Mouse (Mus musculus) spleen, embryonic (tissue): ENCODE data around the gene Hcfc1r1.

Source experiments
- CTCF ChIA-PET: fragments of 350-600 bp; sonication (Branson Sonifier 250); formaldehyde crosslinking; loops from one replicate; lab custom pipeline; 2022; lab: Charles Lee

Gene Hcfc1r1

GRCm38 (mm10) chr17:23706212-23706611 is 32.8 kb downstream of the Hcfc1r1 start:
- CTCF ChIA-PET = interaction anchor here (0.5 to 0.6 kb wide), 2 partner anchors 48 to 62 kb away, joined by 4 read pairs; no protein-coding TSS in a partner anchor

GRCm38 (mm10) chr17:23717003-23717402 is 43.6 kb downstream of the Hcfc1r1 start:
- CTCF ChIA-PET = no interaction called here

GRCm38 (mm10) chr17:23719455-23719854 is 46.1 kb downstream of the Hcfc1r1 start:
- CTCF ChIA-PET = interaction anchor here (0.6 kb wide), 1 partner anchor 19 kb away, joined by 4 read pairs; no protein-coding TSS in a partner anchor

DNA sequence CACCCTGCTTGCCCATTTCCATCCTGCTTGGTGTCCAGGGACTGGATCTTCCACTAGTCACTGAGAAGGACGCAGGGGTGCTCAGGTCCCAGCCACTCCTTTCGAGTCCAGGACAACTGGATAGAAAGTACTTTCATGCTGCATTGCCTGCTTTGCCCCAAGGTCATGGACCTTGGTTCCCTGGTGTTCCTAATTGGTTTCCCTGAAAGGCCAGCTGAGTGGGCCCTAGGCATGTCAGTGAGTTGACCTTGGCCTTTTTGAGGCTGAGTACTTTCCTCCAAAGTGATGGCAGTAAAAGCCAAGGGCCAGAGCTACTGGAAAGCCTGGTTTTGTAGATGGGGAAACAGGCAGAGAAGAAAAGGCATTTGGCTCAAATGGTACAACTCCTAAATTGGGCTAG is 48.5 kb downstream of the Hcfc1r1 start:
- CTCF ChIA-PET = interaction anchor here (0.6 kb wide), 1 partner anchor 27 kb away, joined by 3 read pairs; no protein-coding TSS in a partner anchor

GRCm38 (mm10) chr17:23722376-23723125 is 49.2 kb downstream of the Hcfc1r1 start, which contains the start of gene 1520401A03Rik:
Gene 1520401A03Rik (minus strand): TSS chr17:23722783.
- CTCF ChIA-PET = interaction anchor here (0.8 kb wide), 1 partner anchor 13 kb away, joined by 3 read pairs; no protein-coding TSS in a partner anchor
